Mouse (Mus musculus) spleen, postnatal 4 days (tissue): Measurements from ENCODE around the gene Slc16a10.

Experiments used
- DNase-seq, 2 experiments: peaks; one replicate each; pipeline ENCODE4 v3.0.0; 2022; ENCODE audit warnings: low spot score in 2 of 2

Slc16a10 gene

DNA sequence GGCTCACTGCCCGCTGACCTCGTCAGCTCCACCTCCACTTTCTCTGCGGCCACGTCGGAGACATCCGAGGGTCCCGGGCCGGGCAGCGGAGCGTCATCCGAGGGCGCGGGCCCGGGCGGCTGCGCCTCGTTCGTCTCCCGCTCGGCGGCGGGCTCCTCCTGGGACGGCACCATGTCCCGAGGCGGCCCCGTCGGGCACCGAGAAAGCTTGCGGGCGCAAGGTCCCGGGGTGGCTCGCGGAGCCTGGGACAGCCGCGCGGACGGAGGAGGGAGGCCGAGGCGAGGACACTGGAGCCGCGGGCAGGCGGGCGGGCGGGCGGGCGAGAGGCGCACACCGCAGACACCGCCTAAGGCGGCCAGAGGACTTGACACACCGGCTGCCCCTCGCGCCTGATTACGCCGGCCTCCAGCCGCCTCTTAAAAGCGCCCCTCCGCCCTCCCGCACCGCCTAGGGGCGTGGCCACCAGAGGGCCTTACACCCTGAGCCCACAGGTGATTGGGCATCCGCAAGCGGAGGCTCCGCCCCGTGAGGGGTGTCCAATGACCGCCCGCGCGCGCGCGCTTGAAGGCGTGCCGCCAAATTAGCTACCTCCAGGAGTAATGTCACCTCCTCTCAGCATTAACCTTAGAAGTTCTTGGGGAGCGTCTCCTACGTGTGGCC lies at the start of gene Slc16a10:
Gene Slc16a10 (minus strand): TSS at position 395 of the 660 bp plus-strand sequence.
- DNase-seq = peak; percentile 99

GRCm38 (mm10) chr10:40191338-40191979 lies 49.4 kb upstream of the Slc16a10 start:
- no peak for DNase-seq

GRCm38 (mm10) chr10:40190871-40191270 lies 48.8 kb upstream of the Slc16a10 start:
- no peak for DNase-seq

GRCm38 (mm10) chr10:40189689-40190088 lies 47.6 kb upstream of the Slc16a10 start:
- DNase-seq = no peak

GRCm38 (mm10) chr10:40188831-40189230 lies 46.8 kb upstream of the Slc16a10 start:
- no peak for DNase-seq

GRCm38 (mm10) chr10:40185956-40186355 lies 43.9 kb upstream of the Slc16a10 start:
- DNase-seq = no peak

- DNase-seq = no peak
Measured at GRCm38 (mm10) chr10:40180011-40180410, 38.0 kb upstream of the Slc16a10 start.

GRCm38 (mm10) chr10:40179142-40179541 lies 37.1 kb upstream of the Slc16a10 start:
- no peak for DNase-seq

DNA sequence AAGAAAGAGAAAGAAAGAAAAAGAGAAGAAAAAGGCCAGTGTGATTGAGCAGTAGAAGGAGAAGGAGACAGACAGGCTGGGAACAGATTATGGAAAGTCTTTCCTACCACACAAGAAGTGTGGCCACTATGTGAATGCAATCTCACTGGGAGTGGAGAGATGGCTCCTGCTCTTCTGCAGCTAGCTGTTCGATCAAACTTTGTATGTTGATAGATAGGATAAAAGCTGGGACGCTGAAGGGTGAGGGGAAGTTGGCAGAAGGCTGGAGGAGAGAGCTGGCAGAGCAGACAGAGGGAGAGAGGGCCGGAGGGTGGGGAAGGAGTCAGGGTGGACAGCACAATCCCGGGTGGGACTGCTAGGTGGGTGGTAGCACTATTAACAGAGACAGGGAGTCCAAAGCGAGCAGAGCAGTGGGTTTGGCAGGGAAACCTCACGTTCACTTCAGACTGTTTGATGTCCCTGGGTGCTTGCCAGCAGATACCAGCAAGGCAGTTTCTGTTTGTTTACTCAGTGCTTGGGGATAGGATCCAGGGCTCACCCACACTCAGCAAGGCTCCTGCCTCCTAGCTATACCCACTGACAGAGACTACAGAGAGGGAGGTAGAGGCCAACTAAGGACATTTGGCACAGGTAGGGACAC lies 35.4 kb upstream of the Slc16a10 start:
- DNase-seq = no peak

DNA sequence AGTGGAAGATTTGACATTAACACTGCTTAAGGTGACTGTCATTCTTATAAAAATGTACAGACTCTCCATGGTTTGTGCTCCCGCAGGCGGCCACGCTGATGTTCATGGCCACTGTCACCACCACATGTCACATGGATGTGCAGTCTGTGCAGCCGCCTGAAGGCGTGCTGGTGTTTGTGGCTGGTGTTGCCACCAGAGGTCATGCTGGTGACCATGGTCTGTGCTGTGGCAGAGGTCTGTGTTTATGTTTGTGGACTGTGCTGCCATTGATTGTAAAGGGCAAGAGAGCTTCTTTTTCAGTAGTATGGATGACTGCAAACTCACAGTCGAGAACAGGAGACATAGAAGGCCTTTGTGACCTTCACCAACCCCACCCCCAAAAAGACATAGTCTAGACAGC lies 30.1 kb upstream of the Slc16a10 start:
- DNase-seq = no peak

GRCm38 (mm10) chr10:40171211-40171610 lies 29.2 kb upstream of the Slc16a10 start:
- DNase-seq = no peak

DNA sequence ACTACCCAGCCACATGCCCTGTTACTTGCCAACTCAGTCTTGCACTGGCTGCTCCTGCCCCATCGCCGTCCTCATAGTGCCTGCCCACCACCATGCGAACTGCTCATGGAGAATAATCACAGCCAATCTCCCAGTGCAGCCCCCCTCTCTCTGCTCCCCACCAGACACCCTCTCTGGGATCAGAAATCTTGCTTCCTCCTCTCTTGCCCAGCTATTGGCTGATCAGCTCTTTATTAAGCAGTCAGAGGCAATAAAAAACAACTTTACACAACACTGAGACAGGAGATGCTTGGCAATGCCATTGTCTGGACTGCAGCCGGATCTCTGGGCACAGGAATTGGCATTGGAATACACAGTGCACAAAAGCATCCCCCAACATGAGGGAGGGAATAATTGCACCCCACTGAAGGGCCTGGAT lies 28.1 kb upstream of the Slc16a10 start:
- DNase-seq = no peak

DNA sequence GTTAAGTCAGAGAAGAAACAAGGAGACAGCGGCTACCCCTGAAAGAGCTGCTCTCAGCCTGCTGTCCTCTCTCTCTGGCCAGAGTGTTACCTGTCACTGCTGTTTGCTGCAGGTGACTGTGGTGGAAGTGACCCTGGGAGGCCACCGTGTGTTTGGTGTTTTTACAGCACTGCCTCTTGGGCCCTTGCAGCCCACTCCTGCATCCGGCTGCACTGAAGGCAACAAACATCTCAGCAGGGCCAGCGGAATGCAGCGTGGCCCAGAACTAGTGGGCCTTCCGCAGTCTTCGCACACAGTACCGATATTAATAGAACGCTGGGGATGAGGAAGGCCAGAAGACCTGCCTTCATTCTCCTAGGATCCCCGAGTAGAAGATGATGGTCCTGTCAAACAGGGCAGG lies 27.5 kb upstream of the Slc16a10 start:
- DNase-seq = no peak

GRCm38 (mm10) chr10:40169088-40169487 lies 27.0 kb upstream of the Slc16a10 start:
- no peak for DNase-seq

DNA sequence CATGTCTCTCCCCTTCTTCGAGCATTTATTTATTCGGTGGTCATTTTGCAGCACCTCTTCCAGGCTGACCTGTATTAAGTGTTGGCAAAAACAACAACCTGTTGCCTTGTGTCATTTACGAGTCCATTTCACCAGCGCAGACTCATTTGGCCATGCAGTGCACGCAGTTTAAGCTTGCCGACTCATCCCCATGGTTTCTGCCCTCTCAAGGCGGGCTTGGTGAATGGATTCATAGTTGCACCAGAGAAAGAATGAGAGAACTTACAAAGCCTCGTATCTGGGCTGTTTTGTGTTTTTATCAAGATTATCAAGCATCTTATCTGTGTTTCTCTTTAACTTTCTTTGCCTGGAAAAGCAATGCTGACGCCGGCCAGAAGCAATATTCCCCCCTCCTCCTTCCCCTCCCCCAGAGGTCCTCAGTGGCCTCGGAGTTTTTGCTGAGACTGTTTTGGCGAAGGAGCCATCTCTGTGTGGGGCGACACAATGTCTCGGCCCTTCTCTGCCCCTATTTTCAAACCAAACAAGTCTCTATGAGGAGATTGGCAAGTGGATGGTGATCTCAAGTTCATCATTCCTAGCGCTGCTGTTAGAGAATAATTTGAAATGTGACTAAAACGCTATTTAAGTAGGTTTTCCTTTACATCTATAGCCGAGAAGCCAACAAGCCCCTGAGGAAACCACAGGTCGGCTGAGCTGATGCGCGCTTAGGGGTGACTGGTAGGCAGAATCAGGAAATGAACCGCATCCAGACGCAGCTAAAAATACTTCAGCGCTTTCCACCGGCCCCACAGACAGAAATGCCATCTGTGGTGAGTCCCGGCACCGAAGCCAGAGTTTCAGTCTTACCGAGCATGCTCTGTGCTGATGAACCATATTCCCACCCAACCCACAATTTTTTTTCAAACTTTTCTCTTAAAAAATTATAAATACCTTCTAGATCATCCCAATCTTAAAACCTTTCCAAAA lies 22.6 kb upstream of the Slc16a10 start:
- peak in 1 of 2 experiments; percentile 34 for DNase-seq

- no peak for DNase-seq
Measured at GRCm38 (mm10) chr10:40163914-40164313, 21.9 kb upstream of the Slc16a10 start.

- DNase-seq = no peak
Measured at GRCm38 (mm10) chr10:40163338-40163737, 21.3 kb upstream of the Slc16a10 start.

GRCm38 (mm10) chr10:40161701-40162255 lies 19.7 kb upstream of the Slc16a10 start:
- DNase-seq = no peak

DNA sequence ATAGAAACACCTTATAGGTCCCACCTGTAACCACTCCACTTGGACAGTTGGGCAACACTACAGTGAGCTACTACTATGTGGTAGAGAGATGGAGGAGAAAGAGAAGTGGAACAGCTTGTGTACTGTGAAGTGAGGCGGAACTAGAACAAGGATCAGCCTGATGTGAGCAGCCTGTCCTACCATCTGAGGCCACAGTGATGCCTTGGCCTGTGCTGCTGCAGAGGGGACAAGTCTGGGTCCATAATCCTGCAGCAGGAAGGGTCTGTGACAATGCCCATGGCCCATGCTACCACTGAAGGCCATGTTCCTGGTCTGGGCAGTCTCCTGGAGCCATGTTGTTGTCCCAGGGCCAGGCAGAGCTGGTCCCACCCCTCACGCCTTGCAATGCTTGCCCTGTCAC lies 19.2 kb upstream of the Slc16a10 start:
- no peak for DNase-seq

- no peak for DNase-seq
Measured at GRCm38 (mm10) chr10:40152550-40152857, 10.4 kb upstream of the Slc16a10 start.

DNA sequence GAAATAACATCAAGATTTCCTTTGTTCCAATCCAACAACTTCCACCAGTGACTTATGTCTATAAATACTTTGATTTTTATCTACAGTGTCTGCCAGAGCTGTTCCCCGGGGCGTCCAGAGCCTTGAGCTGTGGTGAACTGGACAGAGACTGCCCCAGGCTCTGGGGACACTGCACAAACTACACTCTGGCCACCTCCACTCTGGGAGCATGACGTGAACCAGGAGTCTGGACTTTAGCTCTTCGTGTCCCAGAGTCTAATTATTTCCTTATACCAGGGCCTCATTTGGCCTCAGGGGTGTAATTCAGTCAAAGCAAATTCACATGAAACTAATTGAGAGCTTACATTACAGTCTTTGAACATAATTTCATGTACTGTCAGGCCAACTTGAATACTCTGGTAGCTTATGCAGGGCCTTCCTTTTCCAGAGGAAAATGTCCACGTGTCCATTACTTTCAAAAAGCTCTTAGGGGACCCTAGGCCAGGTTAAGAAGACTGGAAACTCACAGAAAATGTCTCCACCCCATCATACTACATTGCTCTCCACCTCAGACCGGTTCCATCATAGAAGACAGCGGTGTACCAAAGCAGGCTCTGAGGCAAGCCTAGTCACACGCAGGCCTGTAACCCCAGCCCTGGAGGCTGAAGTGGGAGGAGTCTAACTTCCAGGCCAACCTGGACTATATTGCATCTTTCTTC lies 9.9 kb upstream of the Slc16a10 start:
- DNase-seq = no peak
